Mouse (Mus musculus) liver, postnatal 0 days (tissue): ENCODE measurements around the gene Mlec.
A peak's percentile ranks its signal among the peaks of the same experiment; 100 is the strongest.

Source experiments
- CTCF ChIP-seq: sonication (generic); IDR thresholded peaks from 2 replicates; pipeline ENCODE4 v1.5.1; 2016; ENCODE audit warnings: antibody characterized with exemption, low read depth
- EP300 ChIP-seq: IDR thresholded peaks from 2 replicates; pipeline ENCODE4 v1.6.1; 2016; ENCODE audit warnings: antibody characterized with exemption, low read depth, mild to moderate bottlenecking

- TF ChIP-seq CTCF (peak; percentile 87), EP300 (no peak)
These were observed 30.8 kb upstream of the Mlec start for GRCm38 (mm10) chr5:115188824-115189223.
